Mouse (Mus musculus) olfactory bulb, adult 2 months (tissue): ENCODE results near the gene Pepd. TPM values are rescaled to one million over a fixed set of nuclear protein-coding genes. Genes with fewer than 3 reads are reported as not detected.
A peak's percentile ranks its signal among the peaks of the same experiment; 100 is the strongest.

Experiments
- H3K27ac ChIP-seq: fragments of 200-500 bp; 2 replicates; pipeline ENCODE4 v1.5.1; 2012; ENCODE audit warnings: low read depth, low read length; ENCODE audit not compliant: insufficient read depth
- H3K4me1 ChIP-seq: fragments of 200-500 bp; 2 replicates; pipeline ENCODE4 v1.6.1; 2012; ENCODE audit warnings: low read length; ENCODE audit not compliant: control insufficient read depth, insufficient read depth
- H3K4me3 ChIP-seq: fragments of 200-500 bp; 2 replicates; pipeline ENCODE4 v1.5.1; 2012; ENCODE audit warnings: mild to moderate bottlenecking, low read depth, low read length, moderate library complexity; ENCODE audit not compliant: insufficient read depth
- CTCF ChIP-seq: fragments of 200-500 bp; IDR thresholded peaks from 2 replicates; pipeline ENCODE4 v1.5.1; 2012; ENCODE audit warnings: low read depth, mild to moderate bottlenecking, low read length, moderate library complexity; ENCODE audit not compliant: insufficient read depth
- POLR2A ChIP-seq: fragments of 200-500 bp; IDR thresholded peaks from 2 replicates; pipeline ENCODE4 v1.6.1; 2012; ENCODE audit warnings: mild to moderate bottlenecking, low read depth, low read length, moderate library complexity; ENCODE audit not compliant: insufficient read depth
- WGBS: fragments of 180-500 bp; shearing (Covaris S2); methylation state at CpG from one replicate; pipeline ENCODE4 v1.1.7; 2018; 5-methylcytosine and 5-hydroxymethylcytosine counted together
- polyA plus RNA-seq: library from polyadenylated mRNA; stranded (reverse); fragments of >200 nt; gene quantifications from 2 replicates; pipeline ENCODE4 v1.2.4, GENCODE M21; 2012; ENCODE audit warnings: low replicate concordance; ENCODE audit not compliant: missing spikeins, insufficient read depth, insufficient read length

Pepd gene
- polyA plus RNA-seq, 1 experiment, result not detected

DNA sequence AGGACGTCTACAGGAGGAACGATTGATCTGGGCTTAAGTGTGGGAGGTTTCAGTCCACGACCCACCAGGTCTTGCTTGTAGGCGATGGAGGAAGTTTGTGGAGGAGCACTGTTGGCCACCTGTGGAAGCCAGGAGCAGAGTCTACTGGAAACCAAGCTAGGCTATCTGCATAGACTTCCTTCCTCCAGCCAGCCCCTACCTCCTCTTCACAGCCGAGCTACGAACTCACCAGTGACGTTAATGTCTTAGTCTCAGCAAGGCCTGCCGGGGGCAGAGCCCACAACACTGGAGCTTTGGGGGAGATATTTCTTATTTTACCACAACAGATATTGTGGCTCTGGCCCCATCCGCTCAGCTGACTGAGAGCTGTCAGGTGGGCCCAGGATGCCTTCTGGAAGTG is 73.0 kb downstream of the Pepd start:
- Histone ChIP-seq H3K4me3 (no peak overlapping the region), H3K4me1 (peaks cover 12% of the 10 kb centered on the region; the same call in 1 of the 2 replicates), H3K27ac (no peak overlapping the region)
- WGBS, result 94% methylated on average over 9 of the region's 9 CpGs
- TF ChIP-seq POLR2A, result no peak
- TF ChIP-seq CTCF, result no peak

DNA sequence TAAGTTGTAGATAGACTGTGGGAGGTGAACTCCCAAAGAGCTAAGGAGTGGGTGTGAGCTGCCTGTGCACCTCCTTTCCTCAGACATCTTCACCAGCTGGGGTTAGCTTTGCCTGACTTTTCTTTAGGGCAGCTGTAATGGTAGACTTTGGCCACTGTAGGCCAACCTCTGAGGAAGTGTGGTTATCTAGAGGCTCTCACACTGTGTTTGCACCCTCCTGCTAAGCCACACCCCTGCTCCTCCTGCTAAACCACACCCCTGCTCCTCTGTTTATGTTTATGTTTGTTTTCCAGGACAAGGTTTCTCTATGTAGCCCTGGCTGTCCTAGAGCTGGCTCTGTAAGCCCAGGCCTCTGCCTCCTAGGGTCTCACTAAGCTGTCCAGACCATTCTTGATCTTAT is 73.5 kb downstream of the Pepd start:
- TF ChIP-seq CTCF (no peak), POLR2A (no peak)
- Histone ChIP-seq H3K27ac (no peak overlapping the region), H3K4me1 (peaks cover 12% of the 10 kb centered on the region; the same call in 1 of the 2 replicates), H3K4me3 (no peak overlapping the region)

DNA sequence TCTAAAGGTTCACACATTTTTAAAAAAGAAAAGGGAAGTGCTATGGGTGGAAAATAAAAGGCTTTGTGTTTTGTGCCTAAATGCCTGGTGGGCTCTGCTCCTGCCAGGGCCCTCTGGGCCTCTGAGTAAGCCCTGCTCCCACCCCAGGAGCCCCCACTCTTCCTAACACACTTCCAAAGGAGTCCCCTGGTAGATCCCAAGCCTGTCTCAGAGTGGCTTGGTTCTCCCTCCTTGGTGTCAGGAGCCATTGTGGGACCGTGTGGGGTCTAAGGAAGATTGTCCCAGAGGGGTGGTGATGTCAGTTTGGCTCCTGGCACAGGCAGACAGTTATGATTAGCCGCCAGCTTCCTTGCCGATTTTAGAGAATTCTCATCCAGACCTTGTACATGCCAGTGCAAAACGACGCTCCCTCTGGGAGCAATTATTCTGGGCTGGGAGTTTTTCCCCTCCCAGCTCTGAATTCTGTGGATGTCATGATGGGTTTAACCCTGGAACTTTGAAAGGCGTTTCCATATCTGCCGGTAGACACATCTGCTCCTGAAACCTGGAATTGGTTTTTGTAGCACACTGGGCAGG is 74.5 kb downstream of the Pepd start:
- no peak for TF ChIP-seq CTCF
- no peak for TF ChIP-seq POLR2A
- no peak overlapping the region for H3K27ac ChIP-seq
- H3K4me1 ChIP-seq, result peaks cover 12% of the 10 kb centered on the region; the same call in 1 of the 2 replicates
- 66% methylated on average over 7 of the region's 7 CpGs for WGBS
- H3K4me3 ChIP-seq, result no peak overlapping the region

DNA sequence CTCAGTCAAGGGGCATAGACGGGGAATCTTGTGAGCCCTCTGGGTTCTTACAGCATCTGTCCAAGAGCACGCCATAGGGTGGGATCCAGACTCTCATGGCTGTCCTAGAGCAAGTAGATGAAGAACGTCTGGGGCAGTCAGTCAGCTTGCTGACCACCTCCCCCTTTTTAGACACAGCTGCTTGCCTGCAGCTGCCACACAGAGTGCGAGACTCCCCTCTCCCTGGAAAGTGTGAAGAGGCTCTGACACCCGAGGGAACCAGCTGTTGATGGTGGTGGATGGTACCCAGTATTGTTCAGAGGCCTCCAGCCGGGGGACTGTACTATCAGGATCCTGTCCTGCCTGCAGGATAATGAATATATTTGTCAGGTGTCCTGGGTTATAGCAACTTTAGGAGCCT is 75.1 kb downstream of the Pepd start:
- WGBS, result 82% methylated on average over 6 of the region's 6 CpGs
- no peak overlapping the region for H3K27ac ChIP-seq
- TF ChIP-seq CTCF (no peak), POLR2A (no peak)
- H3K4me3 ChIP-seq, result no peak overlapping the region
- peaks cover 12% of the 10 kb centered on the region; the same call in 1 of the 2 replicates for H3K4me1 ChIP-seq

DNA sequence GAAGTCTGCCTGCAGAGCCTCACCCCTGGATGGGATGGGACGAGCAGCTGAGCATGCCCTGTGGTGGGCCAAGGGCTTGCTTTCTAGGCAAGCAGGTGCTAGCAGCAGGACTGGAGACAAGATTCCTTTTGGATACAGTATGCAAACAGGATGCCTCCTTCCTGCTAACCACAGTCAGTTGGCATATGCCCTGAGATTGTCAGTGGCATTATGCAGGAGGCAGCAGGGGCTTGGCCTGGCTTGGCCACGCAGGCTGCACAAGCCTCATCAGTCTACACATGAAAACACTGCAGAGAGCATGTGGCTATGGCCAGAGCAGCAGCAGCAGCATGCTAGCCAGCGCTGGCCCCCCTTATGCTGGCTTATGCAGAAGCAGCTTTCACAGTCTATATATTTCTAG is 76.3 kb downstream of the Pepd start:
- WGBS, result 84% methylated on average over 3 of the region's 3 CpGs
- no peak overlapping the region for H3K4me3 ChIP-seq
- H3K27ac ChIP-seq, result no peak overlapping the region
- TF ChIP-seq POLR2A (no peak), CTCF (no peak)
- peaks cover 12% of the 10 kb centered on the region; the same call in 1 of the 2 replicates for H3K4me1 ChIP-seq

DNA sequence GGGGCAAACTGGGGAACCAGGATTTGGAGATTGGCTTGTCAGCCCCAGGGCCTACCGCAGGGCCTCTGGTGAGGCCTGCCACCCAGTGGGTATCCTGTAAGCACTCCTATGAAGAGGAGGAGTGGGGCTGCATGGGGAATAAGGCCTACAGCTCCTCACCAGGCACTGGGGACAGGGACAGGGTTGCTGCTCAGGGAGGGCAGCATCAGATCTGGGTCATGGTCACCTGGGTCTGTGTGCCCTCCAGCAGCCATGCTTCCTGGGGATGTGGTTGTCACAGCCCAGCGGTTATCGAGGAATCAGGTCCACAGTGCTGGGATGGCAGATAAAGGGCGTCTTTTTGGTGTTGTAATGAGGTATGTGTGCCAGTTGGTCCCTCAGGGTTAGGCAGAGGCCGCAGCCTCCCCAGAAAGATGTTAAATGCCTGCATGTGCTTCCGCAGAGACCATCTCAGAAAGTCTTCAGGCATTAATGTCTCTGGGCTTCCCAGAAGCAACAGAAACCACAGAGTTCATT is 79.6 kb downstream of the Pepd start:
- H3K27ac ChIP-seq, result no peak overlapping the region
- 95% methylated on average over 6 of the region's 6 CpGs for WGBS
- TF ChIP-seq POLR2A (no peak), CTCF (no peak)
- no peak overlapping the region for H3K4me3 ChIP-seq
- 0 out of 2 replicates have a peak, but pooled peaks cover 4% of the 10 kb centered on the region for H3K4me1 ChIP-seq

DNA sequence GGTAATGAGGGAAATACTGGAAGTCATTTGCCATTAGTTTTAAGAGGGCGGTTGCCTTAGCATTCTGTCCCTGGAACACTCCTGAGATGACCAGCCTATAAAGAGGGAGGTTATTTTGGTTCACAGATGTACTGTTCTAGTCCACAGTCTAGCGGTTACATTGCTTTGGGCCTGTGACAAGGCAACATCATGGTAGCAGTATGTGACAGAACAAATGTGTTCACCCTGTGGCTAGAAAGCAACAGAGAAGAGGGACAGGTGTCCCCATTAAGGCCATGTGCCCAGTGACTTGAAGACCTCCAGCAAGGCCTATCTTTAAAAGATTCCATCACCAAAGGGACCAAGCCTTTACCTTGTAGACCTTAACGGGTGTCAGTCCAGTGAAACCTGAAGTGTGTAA is 80.6 kb downstream of the Pepd start:
- whole genome bisulfite sequencing, result 95% methylated on average over 3 of the region's 3 CpGs
- Histone ChIP-seq H3K4me3 (no peak overlapping the region), H3K4me1 (no peaks in the 10 kb centered on the region), H3K27ac (no peak overlapping the region)
- no peak for TF ChIP-seq CTCF
- no peak for TF ChIP-seq POLR2A

DNA sequence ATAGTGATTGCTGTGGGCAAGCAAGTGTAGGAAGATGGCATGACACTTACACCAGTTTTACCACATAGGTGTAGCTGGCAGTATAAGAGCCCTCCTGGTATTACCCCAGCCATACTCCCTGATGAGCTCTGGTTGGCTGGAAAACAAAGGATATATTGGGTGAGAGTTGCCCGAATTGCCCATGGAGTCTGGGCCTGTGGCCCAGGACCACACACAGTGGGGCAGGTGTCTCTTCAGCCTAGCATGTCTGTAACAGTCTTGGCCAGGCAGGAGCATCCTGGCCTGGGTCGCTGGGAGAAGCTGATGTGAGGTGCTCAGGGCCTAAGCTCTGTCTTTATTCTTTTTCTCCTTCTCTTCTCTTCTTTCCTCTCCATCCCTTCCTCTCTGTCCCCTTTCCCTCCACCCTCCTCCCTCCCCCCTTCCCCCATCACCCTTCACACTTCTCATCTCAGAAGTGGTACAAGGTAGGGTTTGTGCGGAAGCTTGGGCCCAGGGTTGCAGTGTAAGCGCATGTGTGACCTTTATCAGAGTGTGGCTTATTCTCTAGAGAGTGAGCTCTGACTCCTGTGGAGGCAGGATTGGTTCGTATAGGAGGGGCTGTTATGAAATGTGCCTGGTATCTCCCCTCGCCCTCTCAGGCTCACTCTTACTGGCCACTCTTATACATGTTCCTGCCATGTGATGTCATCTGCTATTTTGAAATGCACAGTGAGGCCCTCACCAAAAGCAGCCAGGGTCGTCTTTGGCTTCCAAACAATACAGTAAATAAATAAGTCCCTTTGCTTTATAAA is 83.9 kb downstream of the Pepd start:
- no peaks in the 10 kb centered on the region for H3K4me1 ChIP-seq
- TF ChIP-seq CTCF, result no peak
- no peak for TF ChIP-seq POLR2A
- no peak overlapping the region for H3K4me3 ChIP-seq
- WGBS, result 92% methylated on average over 7 of the region's 7 CpGs
- no peak overlapping the region for H3K27ac ChIP-seq

DNA sequence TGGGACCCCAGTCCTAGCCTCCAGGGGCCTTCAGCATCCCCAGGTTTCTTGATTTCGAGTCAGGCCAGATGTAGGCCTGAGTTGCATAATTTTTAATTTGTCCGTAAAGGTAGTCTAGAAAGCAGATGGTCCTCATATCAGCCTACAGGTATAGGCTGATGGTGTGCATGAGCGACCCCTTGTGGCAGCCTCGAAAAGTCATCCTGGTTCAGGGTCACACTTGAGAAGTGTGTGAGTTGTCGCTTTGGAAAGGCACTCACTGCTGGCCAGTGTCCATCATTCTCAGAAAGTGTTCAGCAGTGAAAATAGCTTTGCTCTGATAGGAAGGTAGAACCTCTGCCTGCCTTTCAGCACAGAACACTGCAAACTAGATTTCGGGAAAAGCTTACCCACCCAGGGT is 88.7 kb downstream of the Pepd start:
- TF ChIP-seq CTCF (0 out of 2 replicates have a peak, but pooled peaks have one; percentile 22), POLR2A (no peak)
- WGBS, result 61% methylated on average over 6 of the region's 6 CpGs
- Histone ChIP-seq H3K4me3 (no peak overlapping the region), H3K4me1 (no peaks in the 10 kb centered on the region), H3K27ac (no peak overlapping the region)
